Mouse (Mus musculus) liver, adult 2 months (tissue): ENCODE measurements around the gene Ccpg1. TPM values are rescaled to one million over a fixed set of nuclear protein-coding genes. Genes with fewer than 3 reads are reported as not detected.

Source experiments
- DNase-seq: peaks from one replicate; pipeline ENCODE4 v3.0.0-alpha.2; 2011; ENCODE audit warnings: low read depth, low spot score; ENCODE audit errors: extremely low read depth
- H3K27ac ChIP-seq: fragments of 200-500 bp; replicated peaks from 2 replicates; pipeline ENCODE4 v1.5.1; 2012; ENCODE audit warnings: low read depth, mild to moderate bottlenecking, control low read depth, inconsistent platforms, low read length; ENCODE audit not compliant: insufficient read depth
- H3K27me3 ChIP-seq: fragments of 200-500 bp; 2 replicates; pipeline ENCODE4 v1.6.1; 2012; ENCODE audit warnings: mild to moderate bottlenecking, moderate library complexity, low read length, inconsistent platforms; ENCODE audit not compliant: control insufficient read depth, insufficient read depth
- H3K36me3 ChIP-seq: fragments of 200-500 bp; 2 replicates; pipeline ENCODE4 v1.6.1; 2012; ENCODE audit warnings: low read length, inconsistent platforms; ENCODE audit not compliant: control insufficient read depth, insufficient read depth
- H3K4me1 ChIP-seq: fragments of 200-500 bp; 2 replicates; pipeline ENCODE4 v1.6.1; 2011; ENCODE audit warnings: low read length; ENCODE audit not compliant: control insufficient read depth, insufficient read depth
- H3K4me3 ChIP-seq: fragments of 200-500 bp; 2 replicates; pipeline ENCODE4 v1.5.1; 2011; ENCODE audit warnings: low read depth, mild to moderate bottlenecking, control low read depth, low read length, moderate library complexity; ENCODE audit not compliant: insufficient read depth
- H3K79me2 ChIP-seq: fragments of 200-500 bp; 2 replicates; pipeline ENCODE4 v1.6.1; 2012; ENCODE audit warnings: inconsistent platforms, mild to moderate bottlenecking, low read length, moderate library complexity; ENCODE audit not compliant: control insufficient read depth, insufficient read depth
- H3K9ac ChIP-seq: fragments of 200-500 bp; 2 replicates; pipeline ENCODE4 v1.6.1; 2012; ENCODE audit warnings: low read depth, mild to moderate bottlenecking, control low read depth, inconsistent platforms, low read length
- CTCF ChIP-seq: fragments of 200-500 bp; IDR thresholded peaks from 2 replicates; pipeline ENCODE4 v1.5.1; 2011; ENCODE audit warnings: low read depth, low read length, control low read depth
- POLR2A ChIP-seq: fragments of 200-500 bp; IDR thresholded peaks from 2 replicates; pipeline ENCODE4 v1.6.1; 2011; ENCODE audit warnings: low read length, control low read depth; ENCODE audit not compliant: insufficient read depth; ENCODE audit errors: extremely low read depth
- WGBS: fragments of 180-500 bp; shearing (Covaris S2); methylation state at CpG from one replicate; pipeline ENCODE4 v1.1.7; 2018; 5-methylcytosine and 5-hydroxymethylcytosine counted together
- polyA plus RNA-seq: library from polyadenylated mRNA; depleted of rRNA; stranded (reverse); fragments of >200 nt; gene quantifications from 2 replicates; pipeline ENCODE4 v1.2.3, GENCODE M21; 2012
- total RNA-seq: library from RNA; depleted of rRNA; stranded (reverse); fragments of >200 nt; gene quantifications from 2 replicates; pipeline ENCODE4 v1.2.3, GENCODE M21; 2014

Ccpg1 gene
- total and polyA plus RNA-seq, 2 experiments = 6.7 to 46.1 TPM

DNA sequence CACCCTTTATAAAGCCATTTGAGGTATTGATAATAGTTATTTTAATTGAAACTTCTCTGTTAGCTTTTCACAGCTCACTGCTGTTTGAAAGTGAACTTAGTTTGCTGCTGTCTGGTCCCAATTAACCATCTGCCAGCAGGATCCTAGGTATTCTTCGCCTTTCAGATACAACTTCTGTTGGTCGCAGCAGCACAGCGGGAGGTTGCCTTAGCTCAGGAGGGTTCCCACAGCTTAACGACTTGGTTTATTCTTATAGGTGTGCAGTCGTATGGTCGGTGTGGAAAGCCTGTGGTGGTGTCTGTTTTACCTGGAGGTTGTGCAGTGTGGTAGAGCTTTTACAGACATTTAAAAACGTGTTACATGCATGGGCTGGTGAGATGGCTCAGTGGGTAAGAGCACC lies 11.6 kb downstream of the Ccpg1 start:
- 87% methylated on average over 7 of the region's 7 CpGs for WGBS
- TF ChIP-seq POLR2A (no peak), CTCF (no peak)
- no peak overlapping the region for H3K9ac ChIP-seq
- DNase-seq = no peak
- peaks cover 3% of the 10 kb centered on the region; the same call in 1 of the 2 replicates for H3K79me2 ChIP-seq
- H3K4me3 ChIP-seq = no peak overlapping the region
- no peaks in the 10 kb centered on the region for H3K27me3 ChIP-seq
- H3K4me1 ChIP-seq = no peaks in the 10 kb centered on the region
- H3K36me3 ChIP-seq = peaks cover 16% of the 10 kb centered on the region
- H3K27ac ChIP-seq = no peak overlapping the region

DNA sequence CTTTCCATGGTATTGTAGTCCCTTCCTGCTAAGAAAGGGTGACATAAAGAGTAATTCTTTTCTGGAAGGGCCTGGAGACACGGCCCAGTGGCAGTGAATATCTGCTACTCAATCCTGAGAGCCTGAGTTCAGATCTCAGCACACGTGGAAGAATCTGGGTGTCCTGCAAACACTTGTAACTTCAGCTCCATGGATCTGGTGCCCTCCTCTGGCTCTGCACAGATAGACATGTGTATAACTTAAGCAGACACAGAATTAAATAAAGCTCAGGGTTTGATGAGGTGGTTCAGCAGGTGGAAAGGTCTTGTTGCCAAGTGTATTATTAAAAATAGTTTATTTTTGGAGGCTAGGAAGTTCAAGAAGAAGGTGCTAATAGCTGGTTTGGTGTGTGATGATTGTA lies 15.3 kb downstream of the Ccpg1 start:
- H3K4me3 ChIP-seq = no peak overlapping the region
- 0 out of 2 replicates have a peak, but pooled peaks cover 3% of the 10 kb centered on the region for H3K79me2 ChIP-seq
- H3K27ac ChIP-seq = no peak overlapping the region
- H3K4me1 ChIP-seq = peaks cover 4% of the 10 kb centered on the region; the same call in 1 of the 2 replicates
- H3K27me3 ChIP-seq = no peaks in the 10 kb centered on the region
- no peak overlapping the region for H3K9ac ChIP-seq
- 88% methylated on average over 2 of the region's 2 CpGs for WGBS
- no peak for TF ChIP-seq CTCF
- no peak for TF ChIP-seq POLR2A
- H3K36me3 ChIP-seq = peaks cover 30% of the 10 kb centered on the region
- no peak for DNase-seq

GRCm38 (mm10) chr9:73001314-73002011 lies 16.2 kb downstream of the Ccpg1 start:
- WGBS = 88% methylated on average over 13 of the region's 13 CpGs
- no peak for DNase-seq
- Histone ChIP-seq H3K36me3 (peaks cover 36% of the 10 kb centered on the region), H3K4me3 (no peak overlapping the region), H3K4me1 (peaks cover 4% of the 10 kb centered on the region; the same call in 1 of the 2 replicates), H3K27ac (no peak overlapping the region), H3K27me3 (no peaks in the 10 kb centered on the region), H3K79me2 (0 out of 2 replicates have a peak, but pooled peaks cover 3% of the 10 kb centered on the region), H3K9ac (no peak overlapping the region)
- TF ChIP-seq CTCF (no peak), POLR2A (no peak)

DNA sequence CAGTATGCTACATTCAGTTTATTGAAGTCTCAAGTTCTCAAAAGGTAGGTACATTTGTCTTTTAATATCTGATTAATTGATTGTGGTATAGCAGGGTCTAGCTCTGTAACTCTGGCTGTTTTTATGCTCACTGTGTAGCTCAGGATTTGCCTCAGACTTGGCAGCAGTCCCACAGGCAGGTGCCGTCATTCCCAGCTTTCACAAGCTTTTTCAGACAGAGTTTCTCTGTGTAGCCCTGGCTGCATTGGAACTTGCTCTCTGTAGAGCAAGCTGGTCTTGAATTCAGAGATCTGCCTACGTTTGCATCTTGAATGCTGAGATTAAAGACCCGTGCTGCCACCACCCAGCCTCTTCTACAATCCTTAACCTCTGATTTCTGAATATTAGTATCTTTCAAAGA lies 16.9 kb downstream of the Ccpg1 start:
- Histone ChIP-seq H3K27me3 (no peaks in the 10 kb centered on the region), H3K9ac (no peak overlapping the region), H3K27ac (no peak overlapping the region), H3K4me3 (no peak overlapping the region), H3K79me2 (no peaks in the 10 kb centered on the region), H3K36me3 (peaks cover 38% of the 10 kb centered on the region), H3K4me1 (peaks cover 4% of the 10 kb centered on the region; the same call in 1 of the 2 replicates)
- TF ChIP-seq POLR2A = no peak
- TF ChIP-seq CTCF = no peak
- 36% methylated on average over 3 of the region's 3 CpGs for WGBS
- peak; percentile 18 for DNase-seq

DNA sequence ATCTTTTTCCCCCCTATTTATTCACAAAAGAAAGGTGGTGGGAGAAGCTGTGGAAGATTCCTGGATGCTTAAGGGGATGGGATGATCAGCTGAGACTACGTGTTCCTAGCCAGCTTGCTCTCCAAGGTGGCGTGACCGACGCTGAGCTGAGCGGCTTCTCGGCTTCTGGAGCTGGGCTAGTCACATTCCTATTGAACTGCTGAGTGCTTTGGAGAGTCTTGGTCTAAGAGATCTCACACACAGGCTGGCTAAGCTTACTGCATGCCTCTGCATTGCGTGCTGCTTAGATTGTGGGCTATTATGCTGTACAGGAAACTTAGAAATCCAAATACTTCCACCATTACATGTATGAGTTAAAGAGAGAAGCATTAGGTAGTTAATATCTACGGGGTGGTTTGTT lies 18.8 kb downstream of the Ccpg1 start:
- H3K27ac ChIP-seq = no peak overlapping the region
- H3K4me3 ChIP-seq = no peak overlapping the region
- no peak for TF ChIP-seq POLR2A
- TF ChIP-seq CTCF = no peak
- WGBS = 95% methylated on average over 8 of the region's 8 CpGs
- no peak overlapping the region for H3K9ac ChIP-seq
- H3K79me2 ChIP-seq = no peaks in the 10 kb centered on the region
- DNase-seq = no peak
- no peaks in the 10 kb centered on the region for H3K27me3 ChIP-seq
- H3K4me1 ChIP-seq = peaks cover 4% of the 10 kb centered on the region; the same call in 1 of the 2 replicates
- H3K36me3 ChIP-seq = peaks cover 43% of the 10 kb centered on the region

DNA sequence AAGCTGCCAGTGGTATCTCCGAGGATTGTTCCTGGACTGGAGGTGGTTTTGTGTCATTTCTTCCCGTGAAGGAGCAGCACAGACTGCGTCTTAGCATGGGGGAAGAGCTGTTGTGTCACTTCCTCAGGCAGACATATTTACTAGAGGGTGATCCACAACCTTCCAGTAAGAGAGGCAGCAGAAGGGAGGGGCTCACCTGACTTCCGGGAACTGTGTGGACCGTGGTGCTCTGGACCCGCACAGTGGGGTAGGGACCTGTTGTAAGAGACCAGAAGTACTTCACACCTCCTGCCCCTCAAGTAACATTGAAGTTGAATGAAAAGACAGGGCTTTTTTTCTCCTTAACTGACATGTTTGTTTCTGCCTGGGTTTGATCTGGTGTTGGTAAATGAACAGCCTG lies 19.9 kb downstream of the Ccpg1 start:
- Histone ChIP-seq H3K36me3 (peaks cover 47% of the 10 kb centered on the region), H3K4me1 (peaks cover 4% of the 10 kb centered on the region; the same call in 1 of the 2 replicates), H3K79me2 (no peaks in the 10 kb centered on the region), H3K27me3 (no peaks in the 10 kb centered on the region), H3K4me3 (no peak overlapping the region), H3K27ac (no peak overlapping the region), H3K9ac (no peak overlapping the region)
- no peak for TF ChIP-seq CTCF
- DNase-seq = no peak
- 93% methylated on average over 6 of the region's 6 CpGs for WGBS
